Mouse (Mus musculus): ENCODE results near the gene Plekhg6.

- TF ChIP-seq CTCF (IDR thresholded peaks at IDR 0.05; ENCODE audit: low read depth) (no peak), EP300 (IDR thresholded peaks at IDR 0.05; ENCODE audit: low read depth) (no peak)
Observed at GRCm38 (mm10) chr6:125349575-125350230, 30.9 kb downstream of the Plekhg6 start.
